Comparison of ENCODE assay signal across 17 mouse cellular contexts in the genomic region with DNA sequence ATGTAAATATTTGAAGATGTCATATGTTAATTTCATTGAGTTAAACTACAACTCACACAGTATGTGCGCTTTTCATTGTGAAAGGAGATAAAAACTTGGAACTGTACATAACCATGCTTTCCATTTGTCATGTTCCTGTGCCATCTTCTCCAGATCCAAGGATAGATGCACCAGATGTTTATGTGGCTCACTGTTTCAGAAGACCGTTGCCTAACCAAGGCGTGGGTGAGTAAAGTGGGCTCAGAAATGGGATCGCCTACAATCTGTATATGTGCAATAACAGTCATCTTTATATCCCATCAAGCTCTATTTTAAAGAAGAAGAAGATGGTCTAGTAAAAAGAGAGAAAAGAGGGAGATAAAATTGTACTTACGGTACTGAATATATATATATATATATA. TPM values are rescaled to one million over a fixed set of nuclear protein-coding genes. Genes with fewer than 3 reads are reported as not detected.
DNase-seq lines count a peak whose midpoint lies in the region; ATAC-seq lines count a peak whose summit lies in the region.
"Had no signal": no experiment of that assay in that cellular context is flagged by ENCODE, and none has a peak within 500 bp of the region (broad histone marks: within the 10 kb centered on the region; RNA-seq: fewer than 3 reads in every experiment).

No protein-coding gene starts in this region.

- peak; percentile 49 to 66 for DNase-seq in frontal cortex, adult 2 months (ENCODE audit: extremely low spot score in 1 of 2, low spot score in 1 of 2)
- DNase-seq in frontal cortex, postnatal 25 days (ENCODE audit: low spot score in 2 of 2): no peak
- peak; percentile 54 for DNase-seq in right cerebral cortex, adult 18-20 months
- no peak for DNase-seq in right cerebral cortex, postnatal 14 days
- DNase-seq in left cerebral cortex, postnatal 25 days (ENCODE audit: low spot score in 2 of 2): peak; percentile 3 to 88
- peak; percentile 74 for DNase-seq in telencephalon, adult 2 months (ENCODE audit: low read depth, low spot score)
- no peak for DNase-seq in cerebellum, adult 18-20 months
- DNase-seq: adrenal gland, postnatal 10 days; cerebellum, adult 2 months; cerebellum, postnatal 10 days; gastrocnemius, adult 2 months; heart, adult 18-20 months; heart, postnatal 14 days had no signal

- intact Hi-C loops in left cerebral cortex, postnatal 25 days (cut with DNase I): loop anchor here (5.0 kb wide), 1 partner anchor 50 kb away; a partner anchor contains a TSS

- no peak for ATAC-seq in erythroblast, adult 5-6 weeks (replicated peaks; ENCODE audit: low FRiP score, poor library complexity, severe bottlenecking)
- ATAC-seq: forebrain, embryonic 16.5 days; hindbrain, postnatal 0 days had no signal

RNA-seq across cellular contexts. Expression of a gene that starts 30.6 kb away (rescaled TPM):
- polyA plus RNA-seq in frontal cortex, adult 2 months (2012; rRNA removed): 1.9 and 2.1 TPM in 2 replicates
- total RNA-seq in left cerebral cortex, postnatal 25 days (2021): 1 to 10 TPM; 2.0 to 2.4 TPM
- 45.5 and 64.6 TPM in 2 replicates for total RNA-seq in erythroblast, adult 5-6 weeks (2015; ENCODE audit: low replicate concordance)
- total RNA-seq in erythroblast, adult 5-6 weeks (2017; ENCODE audit: low replicate concordance): 56.7 and 80.9 TPM in 2 replicates

RNA-seq across cellular contexts. Expression of a gene that starts 45.5 kb away (rescaled TPM):
- polyA plus RNA-seq in frontal cortex, adult 2 months (2012; rRNA removed): 5.8 and 6.5 TPM in 2 replicates
- 1 to 10 TPM; 5.5 to 6.1 TPM for total RNA-seq in left cerebral cortex, postnatal 25 days (2021)
- 4.0 and 8.1 TPM in 2 replicates for total RNA-seq in erythroblast, adult 5-6 weeks (2015; ENCODE audit: low replicate concordance)
- 5.8 and 9.8 TPM in 2 replicates for total RNA-seq in erythroblast, adult 5-6 weeks (2017; ENCODE audit: low replicate concordance)

RNA-seq across cellular contexts. Expression of a gene that starts 52.1 kb away (rescaled TPM):
- 19.0 and 19.2 TPM in 2 replicates for polyA plus RNA-seq in frontal cortex, adult 2 months (2012; rRNA removed)
- 10 to 100 TPM; 15.6 to 16.7 TPM for total RNA-seq in left cerebral cortex, postnatal 25 days (2021)
- total RNA-seq in erythroblast, adult 5-6 weeks (2015; ENCODE audit: low replicate concordance): 1.2 and 4.4 TPM in 2 replicates
- 2.0 and 4.6 TPM in 2 replicates for total RNA-seq in erythroblast, adult 5-6 weeks (2017; ENCODE audit: low replicate concordance)
- total RNA-seq: MEL had no signal

Comparison
In these comparisons a context has a peak if more than half of its experiments do, and no peak if none do; other contexts are left out.
1. DNase-seq: peak in frontal cortex, adult 2 months (2 of 2), right cerebral cortex, adult 18-20 months (single experiment), left cerebral cortex, postnatal 25 days (2 of 2) and telencephalon, adult 2 months (single experiment); none in frontal cortex, postnatal 25 days (0 of 2), right cerebral cortex, postnatal 14 days (single experiment) and cerebellum, adult 18-20 months (0 of 2).
2. RNA of a gene that starts 30.6 kb away (total RNA-seq): 45.5 to 80.9 TPM in erythroblast, adult 5-6 weeks; 2.0 to 2.4 TPM in left cerebral cortex, postnatal 25 days; every median in the first group is over 10 times any median in the second.